In the genomic region with DNA sequence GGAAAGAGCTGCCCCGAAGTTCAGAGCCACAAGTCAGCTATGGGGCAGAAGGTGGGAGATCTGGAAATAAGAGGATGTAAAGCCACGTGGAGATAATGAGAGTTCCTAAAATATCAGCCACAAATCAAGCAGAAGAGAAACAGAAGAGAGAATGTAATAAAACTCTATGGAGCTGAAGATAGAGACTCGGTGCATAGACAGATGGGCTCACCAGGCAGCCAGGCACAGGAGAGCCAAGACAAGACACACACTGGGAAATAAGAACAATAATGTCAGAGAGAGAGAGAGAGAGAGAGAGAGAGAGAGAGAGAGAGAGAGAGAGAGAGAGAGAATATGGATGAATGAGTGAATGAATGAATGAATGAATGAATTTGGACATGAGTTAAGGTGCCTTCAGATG, we compare ENCODE assay signal across 28 mouse cellular contexts.
"Had no signal": no experiment of that assay in that cellular context is flagged by ENCODE, and none has a peak within 500 bp of the region (broad histone marks: within the 10 kb centered on the region; RNA-seq: fewer than 3 reads in every experiment).

No protein-coding gene starts in this region.

- H3K4me1 ChIP-seq: heart, embryonic 10.5 days; heart, embryonic 12.5 days; hindbrain, embryonic 12.5 days; intestine, embryonic 15.5 days; limb, embryonic 10.5 days; limb, embryonic 12.5 days; liver, embryonic 13.5 days; liver, embryonic 15.5 days had no signal

- DNase-seq: gastrocnemius, postnatal 10 days; gastrocnemius, postnatal 25 days; heart, adult 18-20 months; heart, postnatal 10 days; heart, postnatal 4 days; kidney, adult 18-20 months; kidney, adult 8-10 months; kidney, postnatal 10 days; kidney, postnatal 25 days; kidney, postnatal 4 days; liver; liver, embryonic 13.5 days; liver, postnatal 0 days had no signal

- H3K4me2 ChIP-seq: heart, embryonic 12.5 days; hindbrain, embryonic 12.5 days; hindbrain, embryonic 14.5 days; intestine, embryonic 15.5 days; limb, embryonic 12.5 days; liver, embryonic 11.5 days; liver, embryonic 13.5 days; liver, embryonic 15.5 days had no signal

- H3K4me3 ChIP-seq: heart, embryonic 10.5 days; heart, embryonic 12.5 days; hindbrain, embryonic 10.5 days; hindbrain, embryonic 12.5 days; intestine, embryonic 15.5 days; layer of hippocampus, adult 2 months; left cerebral cortex, adult 2 months; limb, embryonic 10.5 days; limb, embryonic 12.5 days; liver, embryonic 13.5 days; liver, embryonic 15.5 days had no signal

- H3K36me3 ChIP-seq: heart, embryonic 10.5 days; heart, embryonic 12.5 days; hindbrain, embryonic 10.5 days; hindbrain, embryonic 12.5 days; intestine, embryonic 15.5 days; limb, embryonic 10.5 days; limb, embryonic 12.5 days; liver, embryonic 13.5 days; liver, embryonic 15.5 days had no signal

- H3K9ac ChIP-seq: heart, embryonic 12.5 days; hindbrain, embryonic 12.5 days; hindbrain, embryonic 14.5 days; intestine, embryonic 15.5 days; limb, embryonic 12.5 days; liver, embryonic 13.5 days; liver, embryonic 15.5 days; liver, postnatal 0 days had no signal

- H3K9me3 ChIP-seq: heart, embryonic 10.5 days; heart, embryonic 12.5 days; hindbrain, embryonic 10.5 days; hindbrain, embryonic 12.5 days; intestine, embryonic 15.5 days; limb, embryonic 10.5 days; limb, embryonic 12.5 days; liver, embryonic 13.5 days; liver, embryonic 15.5 days had no signal

- ATAC-seq: hindbrain, embryonic 16.5 days; inflammation-experienced regulatory T-cells, adult 6 months; intestine, embryonic 15.5 days; intestine, postnatal 0 days; liver, postnatal 0 days had no signal

- H3K27ac ChIP-seq: heart, embryonic 10.5 days; hindbrain, embryonic 10.5 days; hindbrain, embryonic 12.5 days; hindbrain, embryonic 14.5 days; intestine, embryonic 15.5 days; layer of hippocampus, adult 2 months; left cerebral cortex, adult 2 months; limb, embryonic 10.5 days; limb, embryonic 12.5 days; liver, embryonic 13.5 days; liver, embryonic 15.5 days had no signal

- H3K27me3 ChIP-seq: hindbrain, embryonic 12.5 days; intestine, embryonic 15.5 days; liver, embryonic 13.5 days; liver, embryonic 15.5 days had no signal
